Mouse (Mus musculus): ENCODE measurements at regions not wholly inside any gene's neighbourhood (a gene's known extent, or its start where the extent isn't known, plus 50 kb on each side); places are given as distances from the start of the nearest gene placed in this dataset.

DNA sequence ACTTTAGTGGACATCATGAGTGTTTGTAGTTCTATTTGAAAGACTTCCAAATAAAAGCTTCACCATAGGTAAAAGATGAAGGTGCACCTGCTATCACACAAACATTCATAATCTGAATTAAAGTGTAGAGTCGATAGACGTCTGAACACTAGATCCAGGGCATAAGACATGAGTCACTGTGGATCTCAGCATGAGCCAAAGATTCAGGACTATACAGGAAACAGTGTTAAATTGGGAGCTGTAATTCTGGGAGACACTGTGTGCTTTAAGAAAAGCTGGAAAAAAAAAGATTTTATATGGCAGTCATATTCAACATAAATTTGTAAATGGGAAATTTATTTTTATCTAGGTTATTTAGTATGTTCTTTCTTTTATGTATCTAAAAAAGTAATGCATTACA, 160.5 kb downstream of the Pdha2 start:
- Histone ChIP-seq H3K27ac (ENCODE audit: low read depth, low read length) (no peak overlapping the region), H3K4me3 (ENCODE audit: low read depth, low read length) (no peak overlapping the region), H3K27me3 (ENCODE audit: control insufficient read depth, insufficient read depth, low read length) (no peaks in the 10 kb centered on the region), H3K9ac (ENCODE audit: low read length) (no peak overlapping the region), H3K4me1 (replicated peaks; ENCODE audit: control insufficient read depth, insufficient read depth, low read length) (no peaks in the 10 kb centered on the region), H3K36me3 (ENCODE audit: control insufficient read depth, insufficient read depth, low read length) (no peaks in the 10 kb centered on the region), H3K9me3 (ENCODE audit: control insufficient read depth, low read length) (no peaks in the 10 kb centered on the region), H3K4me2 (ENCODE audit: low read depth, low read length, severe bottlenecking) (no peak overlapping the region)
- ATAC-seq (replicated peaks; ENCODE audit: low FRiP score) (no peak), DNase-seq (ENCODE audit: low spot score) (no peak)
- WGBS, result 92% methylated on average over 2 of the region's 2 CpGs

DNA sequence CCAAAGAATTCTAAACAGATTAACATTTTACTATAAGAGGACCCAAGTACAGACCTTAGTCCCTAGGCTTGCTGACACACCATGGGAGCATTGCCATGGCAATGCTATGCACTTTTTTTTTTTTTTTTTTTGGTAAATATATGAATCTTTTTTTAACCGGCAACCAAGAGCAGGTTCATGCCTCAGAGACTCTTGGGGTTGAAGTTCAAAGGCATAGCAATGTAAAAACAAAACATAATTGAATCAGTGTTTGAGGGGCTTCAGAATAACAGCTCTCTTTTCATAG, 197.9 kb downstream of the Pdha2 start:
- no peaks in the 10 kb centered on the region for H3K4me1 ChIP-seq (replicated peaks; ENCODE audit: control insufficient read depth, insufficient read depth, low read length)
- no peaks in the 10 kb centered on the region for H3K9me3 ChIP-seq (ENCODE audit: control insufficient read depth, low read length)
- ATAC-seq (replicated peaks; ENCODE audit: low FRiP score), result no peak
- H3K9ac ChIP-seq (ENCODE audit: low read length), result no peak overlapping the region
- no peak overlapping the region for H3K4me2 ChIP-seq (ENCODE audit: low read depth, low read length, severe bottlenecking)
- no peak overlapping the region for H3K4me3 ChIP-seq (ENCODE audit: low read depth, low read length)
- H3K27ac ChIP-seq (ENCODE audit: low read depth, low read length), result no peak overlapping the region
- H3K27me3 ChIP-seq (ENCODE audit: control insufficient read depth, insufficient read depth, low read length), result no peaks in the 10 kb centered on the region
- WGBS, result 67% methylated on average over 1 of the region's 1 CpGs
- DNase-seq (ENCODE audit: low spot score), result no peak
- no peaks in the 10 kb centered on the region for H3K36me3 ChIP-seq (ENCODE audit: control insufficient read depth, insufficient read depth, low read length)

DNA sequence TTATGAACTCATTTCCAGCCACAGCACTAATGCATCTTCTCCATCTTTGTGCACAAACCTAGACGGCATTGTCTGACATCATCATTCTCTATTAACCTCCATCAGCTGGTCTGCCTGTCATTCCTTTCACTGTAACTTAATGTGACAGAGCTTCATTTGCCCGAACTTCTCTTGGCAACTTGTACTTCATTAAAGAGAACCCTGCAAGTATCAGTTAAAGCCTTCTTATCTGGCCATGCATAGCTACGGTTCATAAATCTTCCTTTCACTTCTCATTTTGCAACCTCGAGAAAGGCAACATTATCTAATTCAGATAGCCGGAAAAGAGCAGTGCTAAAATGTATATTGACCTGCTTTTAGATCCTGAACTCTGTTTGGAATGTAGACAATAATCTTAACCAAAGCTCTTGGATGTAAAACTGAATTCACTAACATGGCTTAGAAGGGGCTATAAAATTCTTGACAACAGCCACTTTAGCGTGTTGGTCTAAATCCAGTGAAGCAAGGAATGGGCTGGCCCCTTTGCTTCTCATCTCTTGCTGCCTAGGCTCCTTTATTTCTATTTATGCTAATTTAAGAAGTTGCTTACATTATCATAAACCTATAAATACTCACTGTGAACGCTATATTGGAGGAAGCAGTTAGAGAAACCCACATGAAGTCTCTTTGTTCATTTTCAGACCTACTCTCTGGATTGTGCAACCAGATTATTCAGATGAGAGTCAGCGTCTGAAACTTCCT, 198.5 kb downstream of the Pdha2 start:
- no peak overlapping the region for H3K9ac ChIP-seq (ENCODE audit: low read length)
- DNase-seq (ENCODE audit: low spot score), result no peak
- H3K4me2 ChIP-seq (ENCODE audit: low read depth, low read length, severe bottlenecking), result no peak overlapping the region
- H3K27me3 ChIP-seq (ENCODE audit: control insufficient read depth, insufficient read depth, low read length), result no peaks in the 10 kb centered on the region
- H3K27ac ChIP-seq (ENCODE audit: low read depth, low read length), result no peak overlapping the region
- 84% methylated on average over 8 of the region's 8 CpGs for WGBS
- H3K4me3 ChIP-seq (ENCODE audit: low read depth, low read length), result no peak overlapping the region
- H3K4me1 ChIP-seq (replicated peaks; ENCODE audit: control insufficient read depth, insufficient read depth, low read length), result no peaks in the 10 kb centered on the region
- no peak for ATAC-seq (replicated peaks; ENCODE audit: low FRiP score)
- H3K36me3 ChIP-seq (ENCODE audit: control insufficient read depth, insufficient read depth, low read length), result no peaks in the 10 kb centered on the region
- H3K9me3 ChIP-seq (ENCODE audit: control insufficient read depth, low read length), result no peaks in the 10 kb centered on the region

DNA sequence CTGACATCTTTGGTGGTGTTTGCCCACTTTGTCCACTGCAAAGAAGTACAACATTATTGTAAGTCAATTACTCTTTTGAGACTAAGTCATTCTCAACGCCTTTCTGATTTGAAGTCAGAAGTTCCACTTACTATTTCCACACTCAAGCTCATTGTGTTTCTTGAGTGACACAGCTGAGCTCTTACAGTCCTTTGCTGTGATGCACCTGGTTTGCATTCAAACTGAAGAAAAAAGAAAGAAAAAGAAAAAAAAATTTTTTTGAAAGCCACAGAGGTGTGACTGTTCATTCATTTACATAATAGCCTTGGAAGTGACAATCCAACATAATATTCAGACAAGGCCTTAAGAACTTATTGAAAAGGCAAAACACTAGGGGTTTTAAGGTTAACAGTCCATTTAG, 199.2 kb downstream of the Pdha2 start:
- H3K27me3 ChIP-seq (ENCODE audit: control insufficient read depth, insufficient read depth, low read length), result no peaks in the 10 kb centered on the region
- H3K27ac ChIP-seq (ENCODE audit: low read depth, low read length), result no peak overlapping the region
- ATAC-seq (replicated peaks; ENCODE audit: low FRiP score) (no peak), DNase-seq (ENCODE audit: low spot score) (no peak)
- no peaks in the 10 kb centered on the region for H3K36me3 ChIP-seq (ENCODE audit: control insufficient read depth, insufficient read depth, low read length)
- no peak overlapping the region for H3K4me3 ChIP-seq (ENCODE audit: low read depth, low read length)
- WGBS, result 74% methylated on average over 1 of the region's 1 CpGs
- no peak overlapping the region for H3K9ac ChIP-seq (ENCODE audit: low read length)
- H3K4me2 ChIP-seq (ENCODE audit: low read depth, low read length, severe bottlenecking), result no peak overlapping the region
- no peaks in the 10 kb centered on the region for H3K4me1 ChIP-seq (replicated peaks; ENCODE audit: control insufficient read depth, insufficient read depth, low read length)
- H3K9me3 ChIP-seq (ENCODE audit: control insufficient read depth, low read length), result no peaks in the 10 kb centered on the region

DNA sequence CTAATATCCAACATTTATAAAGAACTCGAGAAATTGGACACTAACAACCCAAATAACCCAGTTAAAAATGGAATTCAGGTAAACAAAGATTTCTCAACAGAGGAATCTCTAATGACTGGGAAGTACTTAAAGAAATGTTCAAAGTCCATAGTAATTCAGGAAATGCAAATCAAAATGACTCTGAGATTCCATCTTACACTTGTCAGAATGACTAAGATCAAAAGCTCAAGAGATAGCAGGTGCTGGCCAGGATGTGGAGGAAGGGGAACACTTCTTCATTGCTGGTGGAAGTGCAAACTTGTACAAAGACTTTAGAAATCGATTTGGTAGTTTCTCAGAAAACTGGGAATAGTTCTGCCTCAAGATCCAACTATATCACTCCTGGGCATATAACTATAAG, 203.4 kb downstream of the Pdha2 start:
- Histone ChIP-seq H3K4me2 (ENCODE audit: low read depth, low read length, severe bottlenecking) (no peak overlapping the region), H3K4me1 (replicated peaks; ENCODE audit: control insufficient read depth, insufficient read depth, low read length) (no peaks in the 10 kb centered on the region), H3K9ac (ENCODE audit: low read length) (no peak overlapping the region), H3K36me3 (ENCODE audit: control insufficient read depth, insufficient read depth, low read length) (no peaks in the 10 kb centered on the region), H3K9me3 (ENCODE audit: control insufficient read depth, low read length) (no peaks in the 10 kb centered on the region), H3K4me3 (ENCODE audit: low read depth, low read length) (no peak overlapping the region), H3K27me3 (ENCODE audit: control insufficient read depth, insufficient read depth, low read length) (no peaks in the 10 kb centered on the region), H3K27ac (ENCODE audit: low read depth, low read length) (no peak overlapping the region)
- ATAC-seq (replicated peaks; ENCODE audit: low FRiP score) (no peak), DNase-seq (ENCODE audit: low spot score) (no peak)
- WGBS, result 78% methylated on average over 2 of the region's 2 CpGs

DNA sequence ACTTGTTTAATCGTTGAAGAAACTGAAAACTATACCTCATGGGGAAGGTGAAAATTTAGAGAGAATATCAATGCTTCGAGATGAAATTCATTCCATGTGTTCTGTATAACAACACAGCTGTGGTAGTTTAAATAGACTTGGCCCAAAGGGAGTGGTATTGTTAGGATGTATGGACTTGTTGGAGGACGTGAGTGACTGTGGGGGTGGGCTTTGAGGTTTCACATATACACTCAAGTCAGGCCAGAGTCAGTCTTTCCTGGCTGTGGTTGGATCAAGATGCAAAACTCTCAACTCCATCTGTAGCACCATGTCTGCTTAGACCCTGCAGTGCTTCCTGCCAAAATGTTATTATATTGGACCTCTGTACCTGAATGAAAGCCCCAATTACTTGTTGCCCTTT, 206.3 kb downstream of the Pdha2 start:
- Histone ChIP-seq H3K27ac (ENCODE audit: low read depth, low read length) (no peak overlapping the region), H3K4me3 (ENCODE audit: low read depth, low read length) (no peak overlapping the region), H3K4me1 (replicated peaks; ENCODE audit: control insufficient read depth, insufficient read depth, low read length) (no peaks in the 10 kb centered on the region), H3K9me3 (ENCODE audit: control insufficient read depth, low read length) (no peaks in the 10 kb centered on the region), H3K27me3 (ENCODE audit: control insufficient read depth, insufficient read depth, low read length) (no peaks in the 10 kb centered on the region), H3K9ac (ENCODE audit: low read length) (no peak overlapping the region), H3K4me2 (ENCODE audit: low read depth, low read length, severe bottlenecking) (no peak overlapping the region), H3K36me3 (ENCODE audit: control insufficient read depth, insufficient read depth, low read length) (no peaks in the 10 kb centered on the region)
- 58% methylated on average over 3 of the region's 3 CpGs for WGBS
- ATAC-seq (replicated peaks; ENCODE audit: low FRiP score) (no peak), DNase-seq (ENCODE audit: low spot score) (no peak)

DNA sequence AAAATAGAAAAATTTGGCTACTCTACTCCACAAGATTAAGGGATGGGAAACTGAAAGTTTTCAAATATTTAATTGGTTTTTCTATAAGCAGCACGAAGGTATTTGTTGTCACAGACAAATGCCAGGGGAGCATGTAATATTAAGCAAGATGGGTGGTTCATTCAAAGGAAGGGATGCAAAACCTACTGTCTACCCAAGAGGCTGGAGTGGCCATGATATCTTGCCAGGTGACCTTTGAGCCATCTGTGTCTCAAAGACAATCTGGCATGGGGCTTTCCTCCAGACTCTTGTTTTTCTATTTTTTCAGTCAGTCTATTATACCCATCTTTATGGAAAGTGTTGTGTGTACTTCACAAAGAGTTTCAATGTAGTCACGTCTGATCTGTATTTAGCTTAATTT, 208.6 kb downstream of the Pdha2 start:
- no peaks in the 10 kb centered on the region for H3K9me3 ChIP-seq (ENCODE audit: control insufficient read depth, low read length)
- no peak overlapping the region for H3K9ac ChIP-seq (ENCODE audit: low read length)
- H3K36me3 ChIP-seq (ENCODE audit: control insufficient read depth, insufficient read depth, low read length), result no peaks in the 10 kb centered on the region
- H3K27ac ChIP-seq (ENCODE audit: low read depth, low read length), result no peak overlapping the region
- DNase-seq (ENCODE audit: low spot score), result no peak
- no peak overlapping the region for H3K4me2 ChIP-seq (ENCODE audit: low read depth, low read length, severe bottlenecking)
- WGBS, result 82% methylated on average over 2 of the region's 2 CpGs
- H3K27me3 ChIP-seq (ENCODE audit: control insufficient read depth, insufficient read depth, low read length), result no peaks in the 10 kb centered on the region
- no peak for ATAC-seq (replicated peaks; ENCODE audit: low FRiP score)
- H3K4me1 ChIP-seq (replicated peaks; ENCODE audit: control insufficient read depth, insufficient read depth, low read length), result no peaks in the 10 kb centered on the region
- H3K4me3 ChIP-seq (ENCODE audit: low read depth, low read length), result no peak overlapping the region

DNA sequence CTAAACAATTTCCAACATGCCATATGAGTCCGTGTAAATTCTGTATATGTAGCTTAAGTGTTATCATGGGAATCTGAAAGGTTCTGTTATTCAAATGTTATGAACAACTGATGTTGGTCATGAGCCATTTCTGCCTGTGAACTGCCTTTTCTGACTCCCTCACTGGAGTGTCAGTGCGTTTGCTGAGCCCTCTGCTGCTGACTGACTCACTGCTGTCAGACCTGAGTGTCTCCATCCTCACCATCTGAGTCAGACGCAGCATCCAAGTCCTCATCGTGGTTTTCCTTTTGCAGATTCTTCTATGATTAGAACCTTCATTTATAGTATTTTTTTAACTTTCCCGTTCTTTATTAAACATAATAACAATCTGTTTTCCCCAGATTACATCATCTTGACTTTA, 223.9 kb downstream of the Pdha2 start:
- Histone ChIP-seq H3K27ac (ENCODE audit: low read depth, low read length) (no peak overlapping the region), H3K4me2 (ENCODE audit: low read depth, low read length, severe bottlenecking) (no peak overlapping the region), H3K4me3 (ENCODE audit: low read depth, low read length) (no peak overlapping the region), H3K4me1 (replicated peaks; ENCODE audit: control insufficient read depth, insufficient read depth, low read length) (no peaks in the 10 kb centered on the region), H3K9ac (ENCODE audit: low read length) (no peak overlapping the region), H3K27me3 (ENCODE audit: control insufficient read depth, insufficient read depth, low read length) (no peaks in the 10 kb centered on the region), H3K9me3 (ENCODE audit: control insufficient read depth, low read length) (no peaks in the 10 kb centered on the region), H3K36me3 (ENCODE audit: control insufficient read depth, insufficient read depth, low read length) (no peaks in the 10 kb centered on the region)
- DNase-seq (ENCODE audit: low spot score) (no peak), ATAC-seq (replicated peaks; ENCODE audit: low FRiP score) (no peak)
- WGBS, result 75% methylated on average over 5 of the region's 5 CpGs

DNA sequence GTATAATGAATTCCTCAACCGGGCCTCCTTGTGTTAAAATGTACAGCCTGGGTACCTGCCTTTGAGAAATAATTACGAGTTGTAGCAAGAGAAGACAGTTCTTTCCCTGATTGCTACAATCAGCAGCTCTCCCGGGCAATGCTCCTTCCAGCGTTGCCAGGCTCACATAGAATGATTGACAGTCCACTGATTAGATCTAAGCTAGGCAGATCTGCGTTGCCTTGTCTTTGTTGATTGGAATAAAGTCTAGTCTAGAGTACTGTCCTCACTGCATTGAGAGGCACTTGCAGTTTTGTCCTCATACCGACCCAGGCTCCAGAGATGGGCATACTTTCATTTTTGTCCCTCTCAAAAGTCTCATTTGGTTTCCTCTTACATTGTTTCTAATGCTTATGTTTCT, 238.6 kb downstream of the Pdha2 start:
- Histone ChIP-seq H3K27ac (ENCODE audit: low read depth, low read length) (no peak overlapping the region), H3K27me3 (ENCODE audit: control insufficient read depth, insufficient read depth, low read length) (no peaks in the 10 kb centered on the region), H3K36me3 (ENCODE audit: control insufficient read depth, insufficient read depth, low read length) (no peaks in the 10 kb centered on the region), H3K9ac (ENCODE audit: low read length) (no peak overlapping the region), H3K9me3 (ENCODE audit: control insufficient read depth, low read length) (no peaks in the 10 kb centered on the region), H3K4me1 (replicated peaks; ENCODE audit: control insufficient read depth, insufficient read depth, low read length) (no peaks in the 10 kb centered on the region), H3K4me3 (ENCODE audit: low read depth, low read length) (no peak overlapping the region), H3K4me2 (ENCODE audit: low read depth, low read length, severe bottlenecking) (no peak overlapping the region)
- no peak for DNase-seq (ENCODE audit: low spot score)
- WGBS, result 68% methylated on average over 6 of the region's 6 CpGs
- no peak for ATAC-seq (replicated peaks; ENCODE audit: low FRiP score)
